Mouse (Mus musculus) megakaryocyte-erythroid progenitor cell, adult 5-6 weeks (primary cell): ENCODE measurements at regions not wholly inside any gene's neighbourhood (a gene's known extent, or its start where the extent isn't known, plus 50 kb on each side); places are given as distances from the start of the nearest gene placed in this dataset.

ENCODE experiments used
- ATAC-seq: replicated peaks from 2 replicates; pipeline ENCODE4 v1.8.0; 2016; ENCODE audit warnings: mild to moderate bottlenecking, inconsistent platforms; ENCODE audit not compliant: severe bottlenecking, poor library complexity, low FRiP score, low TSS enrichment

- no peak for ATAC-seq
Observed at GRCm38 (mm10) chr16:58331087-58331486, 77.2 kb upstream of the Dcbld2 start.

DNA sequence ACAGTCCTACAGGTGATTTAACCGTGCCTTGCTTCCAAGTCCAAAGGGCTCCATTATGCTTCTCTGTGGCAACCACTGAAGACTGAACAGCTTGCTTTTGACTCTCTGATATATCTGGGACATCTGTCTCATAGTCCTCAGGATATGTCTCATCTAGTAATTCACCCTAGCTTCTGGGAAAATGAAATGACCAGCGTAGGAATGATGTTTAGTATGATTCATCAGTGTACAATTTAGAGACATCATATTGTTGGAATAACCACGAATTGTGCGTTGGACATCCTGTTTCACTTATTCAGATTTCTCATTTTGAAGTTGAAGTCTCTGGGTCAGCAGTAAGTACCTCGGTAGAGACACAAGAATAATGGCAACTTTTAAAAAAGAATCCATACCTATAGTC lies 64.3 kb upstream of the Dcbld2 start:
- ATAC-seq = no peak

DNA sequence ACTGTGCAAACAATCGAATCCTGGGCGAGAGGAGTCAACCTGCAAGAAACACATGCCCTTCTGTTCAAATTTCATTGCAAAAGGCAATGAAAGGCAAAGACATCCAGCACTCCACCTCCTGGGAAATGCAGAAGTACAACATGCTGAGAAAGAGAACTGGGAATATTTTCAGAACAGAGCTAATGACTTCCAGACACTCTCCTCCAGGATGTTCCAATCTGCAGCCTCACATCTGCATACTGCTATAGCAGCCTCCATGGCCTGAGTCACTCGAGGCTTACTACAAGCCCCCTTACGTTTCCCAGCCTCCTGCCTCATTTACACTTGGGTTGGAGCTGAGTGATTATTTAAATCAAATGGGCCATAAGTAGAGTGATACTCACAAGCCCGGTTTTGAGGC lies 58.9 kb upstream of the Dcbld2 start:
- no peak for ATAC-seq

- ATAC-seq = peak; percentile 66
Observed at GRCm38 (mm10) chr16:58349802-58350201, 58.4 kb upstream of the Dcbld2 start.

DNA sequence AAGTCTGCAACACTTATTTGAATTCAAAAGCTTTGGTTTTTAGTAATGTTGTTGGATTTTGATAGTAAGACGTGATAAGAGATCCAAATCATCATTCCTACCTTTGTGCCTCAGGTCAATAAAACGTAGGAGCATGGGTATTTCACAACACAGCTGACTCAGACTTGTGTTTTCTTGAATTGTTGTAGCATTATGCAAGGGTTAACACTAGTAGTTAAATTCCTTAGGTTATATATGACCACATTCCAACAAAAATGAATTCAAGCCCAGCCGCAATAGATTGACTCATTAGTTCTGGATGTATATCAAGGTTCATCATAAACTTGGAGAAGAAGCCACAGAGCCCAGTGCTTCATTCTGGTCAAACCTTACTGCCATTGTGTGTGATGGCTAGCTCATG lies 56.1 kb upstream of the Dcbld2 start:
- no peak for ATAC-seq

- peak; percentile 38; the same call in 1 of the 2 replicates for ATAC-seq
Observed at GRCm38 (mm10) chr16:58354551-58354950, 53.7 kb upstream of the Dcbld2 start.
